Mouse (Mus musculus) layer of hippocampus, adult 9-10 months (tissue): ENCODE results near the gene Cox7a1.
"Not testable (repeated sequence)": the region's sequence is repeated elsewhere in the genome, so short reads cannot be mapped to it uniquely, and the experiment has no call there.

Experiments used
- DNase-seq: peaks from one replicate; pipeline ENCODE4 v3.0.0; 2022; ENCODE audit warnings: low spot score

Cox7a1 gene

GRCm38 (mm10) chr7:30193013-30193412, 9.1 kb downstream of the Cox7a1 start:
- no peak for DNase-seq

GRCm38 (mm10) chr7:30193581-30194100, 9.7 kb downstream of the Cox7a1 start:
- no peak for DNase-seq

GRCm38 (mm10) chr7:30194101-30194831, 10.3 kb downstream of the Cox7a1 start:
- no peak for DNase-seq

- DNase-seq = peak; percentile 69
Observed at GRCm38 (mm10) chr7:30194884-30195283, 10.9 kb downstream of the Cox7a1 start.

GRCm38 (mm10) chr7:30195461-30195860, 11.5 kb downstream of the Cox7a1 start:
- no peak for DNase-seq

GRCm38 (mm10) chr7:30196171-30196570, 12.2 kb downstream of the Cox7a1 start:
- DNase-seq = no peak

- no peak for DNase-seq
Observed at GRCm38 (mm10) chr7:30197592-30198129, 13.7 kb downstream of the Cox7a1 start.

- no peak for DNase-seq
Observed at GRCm38 (mm10) chr7:30198481-30198971, 14.6 kb downstream of the Cox7a1 start, which contains the start of gene Capns1. Capns1 (minus strand) TSS chr7:30198811.

- DNase-seq = no peak
Observed at GRCm38 (mm10) chr7:30199498-30200139, 15.7 kb downstream of the Cox7a1 start.

GRCm38 (mm10) chr7:30200200-30200599, 16.3 kb downstream of the Cox7a1 start:
- no peak for DNase-seq

GRCm38 (mm10) chr7:30200661-30201060, 16.7 kb downstream of the Cox7a1 start:
- DNase-seq = not testable (repeated sequence)

- no peak for DNase-seq
Observed at GRCm38 (mm10) chr7:30202895-30203690, 19.1 kb downstream of the Cox7a1 start.

GRCm38 (mm10) chr7:30204380-30204779, 20.4 kb downstream of the Cox7a1 start:
- no peak for DNase-seq

- DNase-seq = no peak
Observed at GRCm38 (mm10) chr7:30205383-30205782, 21.4 kb downstream of the Cox7a1 start.

- DNase-seq = not testable (repeated sequence)
Observed at GRCm38 (mm10) chr7:30206364-30206763, 22.4 kb downstream of the Cox7a1 start.

- DNase-seq = no peak
Observed at GRCm38 (mm10) chr7:30211025-30211424, 27.1 kb downstream of the Cox7a1 start.

- no peak for DNase-seq
Observed at GRCm38 (mm10) chr7:30213881-30214280, 29.9 kb downstream of the Cox7a1 start.

GRCm38 (mm10) chr7:30215875-30216274, 31.9 kb downstream of the Cox7a1 start:
- DNase-seq = no peak

GRCm38 (mm10) chr7:30216723-30217151, 32.8 kb downstream of the Cox7a1 start:
- no peak for DNase-seq

GRCm38 (mm10) chr7:30217277-30217676, 33.3 kb downstream of the Cox7a1 start:
- no peak for DNase-seq

- DNase-seq = no peak
Observed at GRCm38 (mm10) chr7:30219293-30220007, 35.5 kb downstream of the Cox7a1 start.
